Mouse (Mus musculus) frontal cortex, adult (tissue): ENCODE results near the gene Phlpp1.

Source experiments
- ATAC-seq: cut with Nextera tagmentation; 2 replicates; pipeline ENCODE4 v1.9.2; 2017; ENCODE audit warnings: mild to moderate bottlenecking, moderate library complexity, mixed read lengths; ENCODE audit not compliant: low TSS enrichment

Phlpp1 gene

DNA sequence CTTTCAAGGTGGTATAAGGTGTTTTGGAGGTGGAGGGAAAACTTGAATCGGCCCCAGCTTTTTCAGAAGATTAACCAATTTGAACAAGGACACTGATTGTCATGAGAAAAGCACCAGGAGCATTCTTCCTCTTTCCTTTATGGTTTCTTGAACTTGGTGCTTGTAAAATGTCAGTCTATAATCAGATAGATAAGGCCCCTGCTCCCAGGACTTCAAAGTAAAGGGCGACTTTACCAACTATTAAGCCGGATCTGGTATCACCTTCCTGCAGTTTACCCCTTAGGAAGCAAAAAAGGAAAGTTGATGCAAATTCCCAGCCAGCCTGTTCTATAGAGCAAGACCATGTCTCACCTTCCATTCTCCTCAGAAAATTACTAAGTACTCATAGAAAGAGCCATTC lies 21.9 kb downstream of the Phlpp1 start:
- no peak for ATAC-seq

DNA sequence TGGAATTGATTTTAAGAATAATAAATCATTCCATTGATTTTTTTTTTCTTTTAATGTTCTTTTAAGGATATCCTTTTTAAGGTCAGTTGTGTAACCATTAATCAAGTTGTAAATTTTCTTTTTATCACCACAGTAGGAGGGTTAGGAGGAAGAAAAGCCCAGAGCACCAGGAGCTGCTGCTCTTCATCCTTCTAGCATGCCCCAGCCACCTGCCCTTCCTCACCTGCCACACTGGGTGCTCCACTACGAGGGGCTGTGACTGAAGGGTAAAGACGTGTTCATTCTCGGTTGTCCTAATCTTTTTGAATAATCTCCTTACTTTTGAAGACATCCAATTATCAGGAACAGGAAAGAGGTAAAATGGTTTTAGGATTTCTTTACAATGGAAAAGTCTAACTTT lies 22.7 kb downstream of the Phlpp1 start:
- no peak for ATAC-seq

DNA sequence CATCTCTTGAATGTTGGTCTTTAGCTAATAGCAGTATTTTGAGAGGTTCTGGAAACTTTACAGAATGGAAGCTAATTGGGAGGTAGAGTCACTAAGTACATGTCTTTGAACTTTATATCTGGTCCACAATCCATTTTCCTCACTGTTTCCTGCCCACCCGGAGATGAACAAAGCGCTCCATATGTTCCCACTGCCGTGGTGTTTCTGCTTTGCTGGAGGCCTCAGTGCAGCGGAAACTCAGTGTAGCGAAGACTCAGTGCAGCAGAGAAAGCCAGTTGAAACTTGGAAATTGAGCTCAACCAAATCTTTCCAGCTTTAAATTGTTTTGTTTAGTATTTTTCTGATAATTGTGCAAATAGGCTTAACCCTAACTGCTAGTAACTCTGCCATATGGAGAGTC lies 26.4 kb downstream of the Phlpp1 start:
- ATAC-seq, result 0 out of 2 replicates have a peak, but pooled peaks have one; percentile 50

DNA sequence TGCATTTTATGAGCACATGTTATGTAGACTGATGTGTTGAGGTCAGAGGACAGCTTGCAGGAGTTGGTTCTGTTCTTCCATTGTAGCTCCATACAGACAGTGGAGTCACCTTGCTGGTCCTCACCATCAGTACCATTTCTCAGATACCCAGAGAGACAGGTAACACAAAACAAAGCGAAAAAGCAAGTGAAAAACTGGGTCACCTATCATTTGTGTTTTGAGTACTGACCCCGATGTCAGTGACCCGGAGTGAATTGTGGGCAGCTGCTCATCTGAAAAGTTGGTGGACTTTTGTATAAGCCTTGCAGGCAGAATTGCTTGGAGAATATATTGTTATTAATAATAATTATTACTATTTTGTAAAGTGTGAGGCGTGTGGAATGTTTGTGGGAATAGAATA lies 27.6 kb downstream of the Phlpp1 start:
- no peak for ATAC-seq

DNA sequence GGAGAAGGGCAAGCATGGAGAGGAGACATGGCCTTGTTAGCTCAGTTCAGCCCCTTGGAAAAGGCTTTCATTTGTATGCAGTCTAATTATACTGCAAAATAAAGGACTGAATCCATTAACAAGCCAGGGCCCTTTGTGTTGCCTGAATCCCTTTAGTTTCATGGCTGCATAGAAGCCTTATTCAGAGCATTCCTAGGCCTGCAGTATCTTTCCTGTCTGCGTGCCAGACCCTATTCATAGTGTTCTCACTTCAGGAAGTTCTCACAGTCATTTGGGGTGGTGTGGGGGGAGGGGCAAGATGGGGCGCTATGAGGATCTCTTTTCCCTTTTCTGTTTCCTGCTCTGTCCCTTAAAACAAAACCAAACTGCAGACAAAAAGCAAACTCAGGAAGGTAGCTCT lies 28.1 kb downstream of the Phlpp1 start:
- peak; percentile 81 for ATAC-seq

DNA sequence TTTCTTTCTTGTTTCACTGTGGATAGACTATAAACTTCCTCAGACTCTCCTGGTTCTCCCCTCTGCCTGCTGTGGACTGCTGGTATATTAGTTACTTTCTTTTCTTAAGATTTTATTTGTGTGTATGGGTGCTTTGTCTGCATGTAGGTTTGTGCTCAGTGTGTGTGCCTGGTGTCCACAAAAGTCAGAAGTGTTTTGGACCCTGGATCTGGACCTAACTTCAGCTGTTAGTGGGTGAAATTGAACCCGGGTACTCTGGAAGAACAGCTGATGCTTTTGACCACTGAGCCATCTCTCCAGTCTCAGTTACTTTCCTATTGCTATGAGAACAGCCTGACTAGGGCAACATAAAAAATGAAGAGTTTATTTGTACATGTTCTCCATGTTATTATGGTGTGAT lies 29.5 kb downstream of the Phlpp1 start:
- ATAC-seq, result no peak

DNA sequence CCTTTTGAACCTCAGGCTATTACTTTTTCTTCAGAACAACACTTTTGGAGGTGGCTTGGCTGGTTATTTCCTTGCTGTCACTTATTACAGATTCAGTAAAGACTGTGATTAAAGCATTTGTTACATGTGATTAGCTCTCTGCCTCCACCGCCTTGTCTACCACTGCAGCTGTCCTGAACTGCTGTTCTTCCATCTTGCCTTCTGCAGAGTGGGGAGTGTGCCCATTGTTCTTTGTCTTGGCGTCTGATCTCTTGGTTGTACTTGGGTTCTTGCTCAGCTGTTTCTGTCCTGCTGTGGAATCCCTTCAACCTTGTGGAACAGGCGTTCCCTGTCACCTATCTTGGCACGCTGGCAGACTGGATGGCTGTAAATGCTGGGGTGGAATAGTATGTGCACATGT lies 30.4 kb downstream of the Phlpp1 start:
- no peak for ATAC-seq

DNA sequence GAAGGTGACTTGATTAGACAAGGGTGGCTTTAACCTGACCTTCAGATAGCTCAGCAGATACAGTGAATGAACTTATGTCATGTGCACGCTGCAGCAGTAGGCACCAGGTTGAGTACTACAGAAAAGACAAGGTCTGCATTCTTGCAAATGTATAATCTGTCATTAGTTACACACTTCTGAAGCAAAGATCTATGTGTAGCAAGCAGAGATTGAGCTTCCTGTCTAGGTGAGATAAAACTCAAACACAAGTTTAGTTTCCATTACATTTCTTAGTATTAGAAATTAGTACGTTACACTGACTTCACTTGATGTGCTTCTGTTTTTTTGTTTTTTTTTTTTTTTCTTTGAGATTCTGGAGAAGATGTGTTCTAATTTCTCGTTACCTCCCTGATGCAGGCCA lies 32.4 kb downstream of the Phlpp1 start:
- no peak for ATAC-seq

DNA sequence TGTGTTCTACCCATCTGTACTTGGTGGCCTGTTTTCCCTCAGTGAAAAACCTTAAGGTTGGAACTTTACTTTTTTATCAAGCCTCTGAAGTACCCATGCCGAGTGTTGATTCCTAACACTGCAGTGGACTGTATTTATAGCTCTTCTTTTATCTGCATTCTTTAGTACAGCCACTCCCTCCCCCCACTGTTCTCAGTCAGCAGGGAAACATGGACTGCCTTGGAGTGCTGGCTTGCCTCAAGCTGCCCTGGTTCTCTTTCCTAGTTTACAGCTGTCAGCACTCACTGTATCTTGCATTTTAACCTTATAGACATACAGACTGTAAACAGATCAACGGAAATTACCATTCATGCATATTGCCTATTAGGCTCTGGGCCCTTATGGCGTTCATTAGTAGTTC lies 32.8 kb downstream of the Phlpp1 start:
- peak; percentile 73 for ATAC-seq

DNA sequence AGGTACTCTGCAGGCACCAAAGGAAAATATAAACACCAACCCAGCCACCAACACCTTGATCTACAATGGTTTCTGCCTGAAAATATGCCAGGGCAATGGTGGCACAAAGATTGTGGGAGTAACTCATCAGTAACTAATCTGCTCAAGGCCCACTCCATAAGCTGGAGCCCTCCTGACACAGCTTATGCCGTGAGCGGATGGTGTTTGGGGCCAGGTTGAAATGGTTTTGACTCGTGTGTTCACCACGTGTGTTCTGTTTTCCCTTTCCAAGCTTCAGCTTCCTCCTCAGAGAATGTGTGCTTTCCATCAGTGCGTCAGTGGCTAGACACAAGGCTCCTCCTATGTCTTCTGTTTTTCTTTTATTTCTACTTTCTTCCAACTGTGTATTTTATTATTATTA lies 37.0 kb downstream of the Phlpp1 start:
- ATAC-seq, result no peak

DNA sequence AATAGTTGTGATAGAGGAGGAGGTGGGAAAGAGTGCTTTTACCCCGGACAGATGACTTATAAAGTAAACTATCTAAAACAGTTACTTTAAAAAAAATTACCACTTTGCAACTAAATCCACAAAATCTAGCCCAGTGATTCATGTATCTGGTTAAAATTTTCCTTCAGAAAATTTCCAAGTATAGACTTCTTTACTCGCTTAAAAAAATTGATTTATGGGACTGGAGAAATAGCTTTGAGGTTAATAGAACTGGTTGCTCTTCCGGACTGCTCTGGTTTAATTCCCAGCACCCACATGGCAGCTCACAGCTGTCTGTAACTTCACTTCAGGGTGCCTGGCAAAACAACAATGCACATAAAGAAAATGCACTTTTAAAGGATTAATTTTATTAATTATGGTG lies 38.9 kb downstream of the Phlpp1 start:
- ATAC-seq, result no peak

DNA sequence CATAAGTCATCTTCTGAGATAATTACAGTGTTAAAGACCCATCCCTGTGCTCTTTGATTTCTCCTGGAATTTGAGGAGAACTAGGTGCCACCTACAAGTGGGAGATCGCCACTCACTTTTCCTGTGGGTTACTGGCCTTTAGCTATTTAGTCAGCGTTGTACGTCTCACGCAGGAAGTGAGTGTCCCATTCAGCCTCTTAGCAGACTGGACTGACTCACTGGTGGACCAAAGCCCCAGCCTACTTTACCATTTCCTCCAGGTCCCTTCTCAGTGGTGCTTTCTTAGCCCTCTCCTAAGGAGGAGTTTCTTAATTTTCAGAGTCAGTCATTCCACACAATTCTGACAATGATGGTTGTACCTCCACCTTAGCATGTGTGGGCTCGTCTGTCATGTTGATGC lies 39.6 kb downstream of the Phlpp1 start:
- no peak for ATAC-seq

DNA sequence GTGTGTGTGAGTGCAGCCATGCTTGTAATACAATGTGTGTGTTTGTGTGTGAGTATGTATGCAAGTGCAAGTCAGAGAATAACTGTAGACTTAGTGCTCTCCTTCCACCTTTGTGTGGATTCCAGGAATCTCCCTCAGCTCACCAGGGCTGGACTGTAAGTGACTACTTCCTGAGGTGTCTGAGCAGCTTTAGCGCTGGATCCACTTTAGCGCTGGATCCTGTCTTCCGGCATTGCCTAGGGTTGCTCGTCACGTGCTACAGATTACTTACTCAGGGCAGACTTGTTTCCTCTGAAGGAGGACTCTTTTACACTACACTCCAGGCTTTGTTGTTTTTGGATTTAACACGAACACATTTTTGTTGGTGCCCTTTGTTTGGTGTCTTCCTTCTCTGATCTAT lies 48.9 kb downstream of the Phlpp1 start:
- ATAC-seq, result peak; percentile 23; the same call in 1 of the 2 replicates

DNA sequence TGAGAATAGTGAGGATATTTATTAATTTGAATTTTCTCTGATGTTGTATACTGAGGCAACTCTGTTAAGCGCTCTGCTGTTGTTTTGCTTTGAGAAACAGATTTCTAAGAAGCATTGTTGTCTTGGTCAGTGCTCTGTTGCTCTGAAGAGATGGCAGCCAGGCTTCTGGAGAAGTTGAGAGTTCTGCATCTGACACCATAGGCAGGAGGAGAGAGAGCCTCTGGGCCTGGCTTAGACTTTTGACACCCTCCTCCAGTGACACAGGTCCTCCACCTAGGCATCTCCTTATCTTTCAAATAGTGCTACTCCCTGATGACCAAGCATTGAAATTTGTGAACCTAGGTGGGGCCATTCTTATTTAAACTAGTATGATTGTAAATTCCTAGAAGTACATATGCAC lies 49.8 kb downstream of the Phlpp1 start:
- no peak for ATAC-seq

DNA sequence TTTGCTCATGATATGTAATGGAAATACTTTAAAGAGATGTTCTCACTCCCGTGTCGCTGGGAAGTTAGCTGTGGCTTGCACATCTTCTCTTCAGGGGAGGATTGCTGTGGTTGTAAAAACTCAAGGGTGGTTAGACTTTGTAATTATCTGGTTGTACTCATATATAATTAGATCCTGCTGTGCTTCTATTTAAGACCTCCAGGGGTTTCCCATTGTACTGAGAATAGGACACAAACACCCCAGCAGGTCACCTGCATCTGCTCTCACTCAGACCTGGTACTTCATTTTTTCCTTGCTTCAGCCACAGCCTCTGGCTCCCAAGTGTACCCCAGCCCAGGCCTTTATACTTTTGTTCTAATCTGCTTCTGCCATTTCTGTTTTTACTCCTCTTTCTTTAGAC lies 50.4 kb downstream of the Phlpp1 start:
- no peak for ATAC-seq

DNA sequence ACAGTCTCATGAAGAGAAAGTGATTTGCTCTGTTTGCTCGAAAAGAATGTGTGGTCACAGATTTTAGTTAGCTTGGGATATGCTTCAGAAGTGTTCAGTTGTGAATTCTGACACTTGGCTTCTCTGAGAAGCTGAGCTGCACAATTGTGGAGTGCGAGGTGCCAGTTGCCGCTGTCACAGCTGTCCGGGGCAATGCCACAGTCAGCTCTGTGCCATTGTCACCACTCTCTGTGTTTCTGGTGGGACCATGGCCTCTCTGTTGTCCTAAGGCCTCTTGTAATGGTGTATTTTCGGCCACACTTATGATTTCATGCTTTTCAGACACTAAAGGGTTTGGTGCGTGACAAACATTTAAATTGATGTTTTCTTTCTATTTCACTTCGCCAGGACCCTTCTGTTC lies 55.1 kb downstream of the Phlpp1 start:
- peak; percentile 60 for ATAC-seq

DNA sequence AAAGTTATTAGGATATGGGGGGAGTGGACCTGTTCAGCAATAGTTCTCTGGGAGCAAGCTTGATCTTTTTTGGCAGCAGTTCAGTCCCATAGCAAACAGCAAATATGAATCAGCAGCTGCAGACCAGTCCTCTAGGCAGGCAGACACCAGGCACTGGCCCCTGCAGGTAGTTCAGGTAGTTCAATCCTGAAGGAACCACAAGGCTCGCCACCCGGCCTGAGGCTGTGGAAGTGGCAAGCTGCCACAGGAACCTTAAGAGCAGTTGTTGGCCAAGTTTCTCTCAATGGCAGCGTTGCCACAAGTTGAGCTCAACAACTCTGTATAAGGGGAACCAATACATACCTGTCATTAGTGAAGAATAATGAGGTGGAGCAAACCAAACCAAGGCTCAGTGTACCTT lies 58.8 kb downstream of the Phlpp1 start:
- ATAC-seq, result no peak

DNA sequence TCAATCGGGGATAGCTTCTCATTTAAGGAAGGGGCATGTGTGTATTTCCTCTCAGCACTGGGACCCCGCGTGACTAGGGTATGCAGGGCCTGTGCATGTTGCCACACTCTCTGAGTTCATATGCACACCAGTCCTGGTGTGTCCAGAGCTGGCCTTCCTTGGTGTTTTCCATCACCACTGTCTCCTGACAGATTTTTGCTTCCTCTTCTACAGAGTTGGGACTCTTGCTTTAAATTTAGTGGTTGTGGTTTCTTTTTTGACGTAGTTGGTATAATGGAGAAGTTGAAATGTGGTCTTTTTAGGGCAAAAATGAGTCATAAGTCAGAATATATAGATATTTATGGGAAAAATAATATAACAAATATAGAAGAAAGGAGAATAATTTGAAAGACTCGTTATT lies 59.8 kb downstream of the Phlpp1 start:
- ATAC-seq, result no peak

DNA sequence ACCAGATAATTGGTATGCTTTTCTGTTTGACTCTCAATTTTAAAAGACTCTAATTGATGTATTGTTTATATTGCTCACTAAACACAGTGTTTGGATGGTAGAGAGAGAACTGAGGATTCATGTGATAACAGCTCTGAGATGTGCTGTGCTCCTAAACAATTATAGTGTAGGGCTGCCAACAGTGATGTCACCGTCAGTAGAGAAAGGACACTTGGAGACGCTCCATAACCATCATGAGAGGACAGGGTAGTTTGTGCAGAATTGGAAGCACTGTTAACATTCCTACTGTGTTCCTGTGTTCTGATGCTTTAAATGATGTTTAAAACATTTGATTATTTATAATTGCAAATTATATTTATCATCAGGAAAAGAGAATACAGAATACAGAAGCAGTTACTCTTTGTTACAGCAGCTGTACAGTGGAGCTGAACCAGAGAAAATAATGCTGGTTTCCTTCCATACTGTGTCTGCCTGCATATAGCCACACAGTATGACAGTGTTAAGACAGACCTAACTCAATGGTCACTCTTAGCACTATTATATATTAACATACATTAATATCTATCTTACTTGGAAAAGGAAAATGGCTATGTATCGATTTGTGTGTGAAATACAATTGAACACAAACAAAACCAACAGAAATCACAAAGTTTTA lies 60.4 kb downstream of the Phlpp1 start:
- peak; percentile 41; the same call in 1 of the 2 replicates for ATAC-seq

DNA sequence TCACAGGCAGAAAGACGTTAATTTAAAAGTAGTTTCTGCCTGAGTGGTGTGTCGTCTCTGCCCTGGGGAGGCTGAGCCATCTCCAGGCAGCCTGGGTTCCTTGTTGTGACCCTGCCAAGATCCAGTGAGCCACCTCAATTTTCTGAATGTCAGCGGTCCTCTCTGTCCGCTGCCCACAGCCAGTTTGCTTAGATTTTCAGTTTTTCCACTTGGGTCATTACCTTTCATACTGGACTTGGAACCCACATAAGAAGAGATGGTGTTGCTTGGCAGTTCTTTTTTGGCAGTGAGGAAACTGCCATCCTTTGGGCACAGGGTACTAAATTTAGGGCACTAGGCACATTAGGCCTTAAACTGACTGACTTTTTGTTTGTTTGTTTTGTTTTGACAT lies 60.9 kb downstream of the Phlpp1 start:
- no peak for ATAC-seq

DNA sequence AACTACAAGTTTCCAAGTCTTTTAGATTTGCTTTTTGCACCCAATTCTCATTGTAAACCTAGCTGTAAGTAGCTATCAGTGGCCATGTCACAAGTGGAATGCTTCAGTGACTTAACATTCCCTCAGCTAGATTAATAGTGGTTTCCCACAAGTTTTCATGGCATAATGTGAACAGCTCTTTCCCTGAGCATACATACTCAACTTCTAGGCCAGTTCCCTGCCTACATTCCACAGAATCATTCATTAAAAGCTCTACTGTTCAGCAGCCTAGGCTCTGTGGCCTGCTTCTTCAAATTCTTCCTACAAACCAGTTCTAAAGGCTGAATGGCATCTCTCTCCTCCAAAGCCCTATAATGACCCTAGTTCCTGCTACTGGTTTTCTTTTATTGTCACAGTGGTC lies 65.4 kb downstream of the Phlpp1 start:
- no peak for ATAC-seq

DNA sequence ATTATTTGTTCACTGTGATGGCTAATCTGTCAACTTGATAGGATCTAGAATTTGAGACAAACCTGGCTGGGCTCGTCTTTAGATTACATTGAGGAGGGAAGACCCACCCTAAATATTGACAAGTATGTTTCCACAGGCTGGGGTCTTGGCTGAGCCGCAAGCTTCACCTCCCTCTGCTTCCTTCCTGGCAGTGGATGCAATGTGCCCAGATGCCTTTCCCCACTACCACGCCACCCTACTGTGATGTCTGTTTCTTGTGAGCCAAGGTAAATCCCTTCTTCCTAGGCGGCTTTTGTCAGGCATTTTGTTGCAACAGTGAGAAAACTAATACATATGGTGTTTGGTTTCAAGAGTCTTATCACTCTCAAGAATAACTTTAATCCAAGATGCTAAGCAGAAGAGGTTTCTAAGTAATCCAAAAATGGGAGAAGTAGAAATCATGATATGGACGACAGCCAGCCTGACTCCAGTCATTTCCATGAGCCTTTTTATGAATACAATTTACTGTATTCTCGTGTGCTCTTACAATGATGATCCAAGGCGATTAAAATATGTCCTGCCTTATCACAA lies 68.6 kb downstream of the Phlpp1 start:
- peak; percentile 36; the same call in 1 of the 2 replicates for ATAC-seq

DNA sequence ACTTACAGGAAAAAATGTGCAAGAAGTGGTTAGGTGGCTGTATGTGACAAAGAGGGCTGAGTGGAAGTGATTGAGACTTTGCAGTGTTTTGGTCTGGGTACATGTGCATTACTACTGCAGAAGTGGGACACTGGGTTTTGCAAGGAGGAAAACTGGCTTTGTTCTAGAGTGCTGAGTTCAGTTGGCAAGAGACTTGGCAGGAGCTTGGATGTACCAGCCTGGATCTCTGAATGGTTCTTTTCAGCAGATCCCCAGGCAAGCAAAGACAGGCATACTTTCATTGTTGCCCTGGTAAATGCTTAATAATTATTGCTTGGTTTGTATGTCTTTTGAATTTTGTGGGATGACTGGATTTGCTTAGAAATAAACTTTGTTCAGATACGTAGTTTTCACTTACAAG lies 69.5 kb downstream of the Phlpp1 start:
- peak; percentile 84 for ATAC-seq

DNA sequence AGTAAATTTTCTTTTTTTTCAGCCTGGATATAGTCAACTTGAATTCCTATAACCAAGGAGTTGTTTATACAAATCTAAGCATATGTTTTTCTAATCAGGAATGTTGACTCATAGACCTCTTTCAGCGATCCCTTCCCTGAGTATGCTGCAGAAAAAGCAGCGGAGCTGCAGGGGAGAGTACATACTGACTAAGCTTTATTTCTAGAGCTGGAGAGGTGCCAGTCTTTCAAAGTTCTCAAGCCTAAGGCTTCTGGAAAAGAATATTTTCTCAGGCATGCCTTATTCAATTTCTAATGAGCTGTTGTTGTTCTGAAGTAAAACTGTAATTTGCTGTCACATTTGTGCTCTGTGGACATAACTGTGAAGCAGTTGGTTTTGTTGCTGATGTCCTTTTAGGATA lies 70.6 kb downstream of the Phlpp1 start:
- peak; percentile 72 for ATAC-seq
